Mouse (Mus musculus): ENCODE measurements at regions not wholly inside any gene's neighbourhood (a gene's known extent, or its start where the extent isn't known, plus 50 kb on each side); places are given as distances from the start of the nearest gene placed in this dataset.
"Not testable (repeated sequence)": the region's sequence is repeated elsewhere in the genome, so short reads cannot be mapped to it uniquely, and the experiment has no call there.

DNA sequence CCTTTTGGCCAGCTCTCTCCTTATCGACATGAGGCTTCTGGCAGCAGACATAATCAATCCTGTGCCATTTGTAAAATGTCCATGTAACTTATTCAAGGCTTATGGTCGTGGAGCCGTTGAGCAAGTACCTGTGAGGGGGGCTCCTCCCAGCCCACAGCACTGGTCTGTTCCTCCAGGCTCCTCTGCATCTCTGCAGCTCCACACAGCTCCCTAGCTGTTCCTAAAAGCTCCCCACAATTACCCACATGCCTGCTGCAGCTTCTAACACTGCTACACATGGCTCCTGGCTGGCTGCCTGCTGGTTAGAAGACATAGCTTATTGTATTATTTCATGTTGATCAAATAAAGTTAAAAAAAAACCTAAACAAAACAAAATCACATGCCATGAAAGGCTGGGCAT, 77.9 kb downstream of the Tcp10c start:
- DNase-seq: not testable (repeated sequence)

DNA sequence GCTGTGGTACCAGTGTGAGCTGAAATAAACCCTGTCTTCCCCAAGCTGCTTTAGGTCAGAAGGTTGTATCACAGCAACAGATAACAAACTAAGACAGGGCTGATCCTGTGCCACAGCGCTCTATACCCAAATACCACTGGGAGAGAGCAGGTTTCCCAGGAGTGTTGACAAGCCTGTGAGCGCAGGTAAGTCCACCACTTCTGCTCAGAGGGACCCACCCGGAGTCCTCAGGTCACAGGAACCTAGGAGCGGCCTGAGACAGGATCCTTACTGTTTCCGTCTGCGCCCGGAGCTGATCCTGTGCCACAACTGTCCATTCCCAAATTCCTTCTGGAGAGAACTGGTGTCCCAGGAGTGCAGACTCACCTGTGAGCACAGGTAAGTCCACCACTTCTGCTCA, 79.8 kb downstream of the Tcp10c start:
- not testable (repeated sequence) for DNase-seq

GRCm38 (mm10) chr17:13438790-13439189, 84.4 kb downstream of the Tcp10c start:
- not testable (repeated sequence) for DNase-seq

- not testable (repeated sequence) for DNase-seq
Observed at GRCm38 (mm10) chr17:13440708-13441530, 86.5 kb downstream of the Tcp10c start.

- DNase-seq: not testable (repeated sequence)
Observed at GRCm38 (mm10) chr17:13442229-13442628, 87.9 kb downstream of the Tcp10c start.

DNA sequence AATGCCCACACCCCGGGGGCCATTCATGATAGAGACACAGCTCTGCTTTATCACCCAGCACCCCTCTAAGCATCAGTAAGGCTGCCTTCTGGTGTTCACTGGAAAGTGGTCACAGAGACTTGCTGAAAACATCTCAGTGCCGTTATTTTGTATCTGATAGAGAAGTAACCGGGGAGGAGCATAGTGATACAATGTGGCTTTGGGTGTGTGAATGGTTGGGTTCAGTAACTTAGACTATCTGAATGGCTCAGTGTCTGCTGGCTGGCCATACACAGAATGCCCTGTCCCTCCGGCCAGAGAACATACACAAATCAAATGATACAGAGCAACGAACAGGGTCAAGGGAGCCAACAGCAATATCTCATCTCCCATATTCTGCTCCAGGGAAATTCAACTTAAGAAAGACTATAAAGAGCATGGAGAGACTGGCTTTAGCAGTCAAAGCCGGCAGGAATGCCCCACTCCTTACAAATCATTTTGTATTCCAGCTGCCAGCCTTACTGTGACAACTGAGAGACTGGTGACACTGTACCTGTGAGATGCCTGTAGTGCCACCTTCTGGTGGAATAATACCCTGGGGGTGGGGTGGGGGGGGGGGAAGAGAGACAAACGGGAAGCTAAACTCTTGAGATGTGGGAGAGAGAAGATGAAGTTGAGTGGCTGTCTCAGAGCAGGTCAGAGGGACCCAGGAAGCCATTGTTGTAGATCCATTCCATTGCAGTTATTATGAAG, 102.7 kb downstream of the Tcp10c start:
- DNase-seq: not testable (repeated sequence)

- not testable (repeated sequence) for DNase-seq
Observed at GRCm38 (mm10) chr17:13457942-13458341, 103.6 kb downstream of the Tcp10c start.

GRCm38 (mm10) chr17:13458814-13459213, 104.4 kb downstream of the Tcp10c start:
- not testable (repeated sequence) for DNase-seq

GRCm38 (mm10) chr17:13462663-13463062, 108.3 kb downstream of the Tcp10c start:
- not testable (repeated sequence) for DNase-seq

GRCm38 (mm10) chr17:13465822-13466221, 111.5 kb downstream of the Tcp10c start:
- DNase-seq: not testable (repeated sequence)

GRCm38 (mm10) chr17:13469867-13470380, 115.6 kb downstream of the Tcp10c start:
- not testable (repeated sequence) for DNase-seq

- peak; percentile 23 for DNase-seq
Observed at GRCm38 (mm10) chr17:13472460-13473062, 118.2 kb downstream of the Tcp10c start.

- DNase-seq: no peak
Observed at GRCm38 (mm10) chr17:13474310-13475094, 120.1 kb downstream of the Tcp10c start.

DNA sequence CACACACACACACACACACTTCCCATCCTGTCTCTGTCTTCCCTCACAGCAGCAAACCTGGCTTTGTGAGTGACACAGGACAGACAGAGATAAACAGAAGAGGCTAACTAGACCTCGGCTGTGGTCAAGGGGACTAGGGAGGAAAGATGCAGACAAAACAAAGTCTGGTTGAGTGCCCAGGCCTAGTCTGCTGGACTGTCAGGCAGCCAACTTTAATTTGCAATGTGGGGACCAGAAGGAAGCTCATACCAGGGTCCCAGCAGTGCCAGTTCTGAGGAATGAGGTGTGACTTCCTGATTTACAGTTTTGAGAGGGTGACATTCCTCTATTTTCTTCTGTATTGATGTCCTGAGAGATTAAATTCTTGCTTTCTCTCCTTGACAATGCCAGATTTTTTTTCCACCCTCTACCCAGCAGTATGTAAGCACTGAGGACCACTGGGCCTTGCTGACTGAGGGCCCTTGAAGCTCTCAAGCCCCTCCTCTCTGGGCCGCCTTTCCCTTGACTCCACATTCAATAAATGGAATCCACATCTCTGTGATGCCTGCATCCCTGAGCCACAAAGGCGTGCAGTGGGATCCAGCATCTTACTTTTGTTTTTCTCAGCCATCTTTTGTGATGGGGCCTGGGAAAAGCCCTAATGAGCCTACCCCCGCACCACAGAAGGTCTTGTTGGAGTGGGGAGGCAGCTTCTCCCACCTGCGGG, 124.6 kb downstream of the Tcp10c start:
- DNase-seq: no peak

GRCm38 (mm10) chr17:13479572-13480063, 125.2 kb downstream of the Tcp10c start:
- DNase-seq: no peak

GRCm38 (mm10) chr17:13481445-13482085, 127.2 kb downstream of the Tcp10c start:
- no peak for DNase-seq

DNA sequence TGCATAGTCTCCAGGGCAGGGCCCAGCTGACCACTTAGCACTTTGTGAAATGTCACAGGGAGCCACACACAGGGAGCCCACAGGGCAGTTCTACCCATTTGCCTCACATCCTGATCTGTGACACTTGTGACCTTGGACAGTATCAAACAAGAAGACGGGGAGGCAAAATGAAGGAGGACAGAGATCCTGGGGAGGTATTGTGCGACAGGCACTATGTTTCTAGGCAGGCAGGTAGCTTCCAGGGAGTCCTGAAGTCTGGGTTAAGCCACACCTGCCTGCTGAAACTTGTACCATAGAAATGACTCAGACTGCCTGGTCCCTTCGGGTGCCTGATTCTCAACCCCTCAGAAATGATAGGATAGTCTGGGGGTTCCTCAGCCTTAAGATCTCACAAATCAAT, 127.8 kb downstream of the Tcp10c start:
- DNase-seq: no peak

- peak; percentile 30 for DNase-seq
Observed at GRCm38 (mm10) chr17:13487291-13488215, 133.2 kb downstream of the Tcp10c start.

Measured in gastrocnemius, postnatal 25 days (tissue).